Mouse (Mus musculus): Measurements from ENCODE around the gene Wdr20. TPM values are rescaled to one million over a fixed set of nuclear protein-coding genes. Genes with fewer than 3 reads are reported as not detected.

Gene Wdr20
- polyA plus RNA-seq, 1 experiment, result 31.7 TPM

- WGBS, result 4% methylated on average over 12 of the region's 12 CpGs
- Histone ChIP-seq H3K4me1 (replicated peaks; ENCODE audit: control insufficient read depth, insufficient read depth, low read length) (peaks cover 27% of the 10 kb centered on the region), H3K27me3 (ENCODE audit: control insufficient read depth, insufficient read depth, low read length) (no peaks in the 10 kb centered on the region), H3K4me3 (ENCODE audit: control insufficient read depth, insufficient read depth, low read length) (no peak overlapping the region), H3K36me3 (ENCODE audit: control insufficient read depth, insufficient read depth, low read length) (no peaks in the 10 kb centered on the region), H3K27ac (ENCODE audit: control insufficient read depth, insufficient read depth, low read length) (no peak overlapping the region)
- no peak for TF ChIP-seq POLR2A (IDR thresholded peaks at IDR 0.05; ENCODE audit: control insufficient read depth, extremely low read depth, insufficient read depth, low read length, poor library complexity)
- TF ChIP-seq CTCF (IDR thresholded peaks at IDR 0.05; ENCODE audit: borderline replicate concordance, control insufficient read depth, extremely low read depth, insufficient read depth, low read length, poor library complexity), result no peak
- no peak for DNase-seq
These were observed 113.7 kb downstream of the Wdr20 start for GRCm38 (mm10) chr12:110851414-110851813.

- TF ChIP-seq CTCF (IDR thresholded peaks at IDR 0.05; ENCODE audit: borderline replicate concordance, control insufficient read depth, extremely low read depth, insufficient read depth, low read length, poor library complexity), result no peak
- no peak for TF ChIP-seq POLR2A (IDR thresholded peaks at IDR 0.05; ENCODE audit: control insufficient read depth, extremely low read depth, insufficient read depth, low read length, poor library complexity)
- H3K36me3 ChIP-seq (ENCODE audit: control insufficient read depth, insufficient read depth, low read length), result no peaks in the 10 kb centered on the region
- 57% methylated on average over 1 of the region's 1 CpGs for WGBS
- no peak overlapping the region for H3K27ac ChIP-seq (ENCODE audit: control insufficient read depth, insufficient read depth, low read length)
- no peak for DNase-seq
- H3K4me3 ChIP-seq (ENCODE audit: control insufficient read depth, insufficient read depth, low read length), result no peak overlapping the region
- no peaks in the 10 kb centered on the region for H3K27me3 ChIP-seq (ENCODE audit: control insufficient read depth, insufficient read depth, low read length)
- peaks cover 29% of the 10 kb centered on the region for H3K4me1 ChIP-seq (replicated peaks; ENCODE audit: control insufficient read depth, insufficient read depth, low read length)
These were observed 114.2 kb downstream of the Wdr20 start for GRCm38 (mm10) chr12:110851923-110852322.

Other genes with a start within 250 kb of the Wdr20 start
- gene Dync1h1, start 136.5 kb upstream of the Wdr20 start, polyA plus RNA-seq (2012; rRNA removed), result 332 and 341 TPM in 2 replicates
- 0.16 TPM in 1 of 2 replicates, not detected in the other for gene 1700001K19Rik, start 55.3 kb upstream of the Wdr20 start, polyA plus RNA-seq (2012; rRNA removed)
- gene Hsp90aa1, start 35.2 kb upstream of the Wdr20 start, polyA plus RNA-seq (2012; rRNA removed), result 168 and 181 TPM in 2 replicates
- 0.65 and 1.4 TPM in 2 replicates for gene Mok, start 103.0 kb downstream of the Wdr20 start, polyA plus RNA-seq (2012; rRNA removed)
- gene Zfp839, start 112.3 kb downstream of the Wdr20 start, polyA plus RNA-seq (2012; rRNA removed), result 4.2 and 5.5 TPM in 2 replicates
- 52.0 and 53.7 TPM in 2 replicates for gene Cinp, start 151.2 kb downstream of the Wdr20 start, polyA plus RNA-seq (2012; rRNA removed)
- 9.3 and 9.6 TPM in 2 replicates for gene Tecpr2, start 151.3 kb downstream of the Wdr20 start, polyA plus RNA-seq (2012; rRNA removed)
- gene Ankrd9, start 241.1 kb downstream of the Wdr20 start, polyA plus RNA-seq (2012; rRNA removed), result 32.6 and 33.0 TPM in 2 replicates

Measured in thymus, adult 2 months (tissue).